Mouse (Mus musculus) stomach, postnatal 0 days (tissue): ENCODE data around the gene Hdac1. TPM values are rescaled to one million over a fixed set of nuclear protein-coding genes. Genes with fewer than 3 reads are reported as not detected.

ENCODE experiments used
- ATAC-seq: fragments of 200-750 bp; cut with Nextera tagmentation; 2 replicates; pipeline ENCODE4 v1.8.0; 2017; ENCODE audit not compliant: low FRiP score, low TSS enrichment
- DNase-seq: peaks from one replicate; pipeline ENCODE4 v3.0.0-alpha.2; 2016; ENCODE audit warnings: low spot score
- H3K27ac ChIP-seq: fragments of 300-500 bp; sonication (generic); replicated peaks from 2 replicates; pipeline ENCODE4 v1.5.1; 2014; ENCODE audit warnings: mild to moderate bottlenecking, control low read depth
- H3K27me3 ChIP-seq: fragments of 300-500 bp; sonication (generic); 2 replicates; pipeline ENCODE4 v1.6.1; 2014; ENCODE audit warnings: low read length; ENCODE audit not compliant: control insufficient read depth, insufficient read depth
- H3K36me3 ChIP-seq: fragments of 300-500 bp; sonication (generic); 2 replicates; pipeline ENCODE4 v1.6.1; 2014; ENCODE audit warnings: low read length, mixed read lengths; ENCODE audit not compliant: control insufficient read depth, insufficient read depth
- H3K4me1 ChIP-seq: fragments of 300-500 bp; sonication (generic); replicated peaks from 2 replicates; pipeline ENCODE4 v1.6.1; 2014; ENCODE audit warnings: antibody characterized with exemption; ENCODE audit not compliant: control insufficient read depth, insufficient read depth
- H3K4me2 ChIP-seq: fragments of 300-500 bp; sonication (generic); replicated peaks from 2 replicates; pipeline ENCODE4 v1.6.1; 2014; ENCODE audit warnings: low read depth, mild to moderate bottlenecking, control low read depth, moderate library complexity
- H3K4me3 ChIP-seq: fragments of 300-500 bp; sonication (generic); 2 replicates; pipeline ENCODE4 v1.5.1; 2014; ENCODE audit warnings: low read depth, low read length, control low read depth
- H3K9ac ChIP-seq: fragments of 300-500 bp; sonication (generic); 2 replicates; pipeline ENCODE4 v1.6.1; 2014; ENCODE audit warnings: mild to moderate bottlenecking, low read length, control low read depth, mixed read lengths
- H3K9me3 ChIP-seq: fragments of 300-500 bp; sonication (generic); 2 replicates; pipeline ENCODE4 v1.6.1; 2016; ENCODE audit warnings: low read length; ENCODE audit not compliant: control insufficient read depth
- CTCF ChIP-seq: IDR thresholded peaks from 2 replicates; pipeline ENCODE4 v1.5.1; 2016; ENCODE audit warnings: antibody characterized with exemption, low read depth, mild to moderate bottlenecking, moderate library complexity
- EP300 ChIP-seq: optimal IDR thresholded peaks from 2 replicates; pipeline ENCODE3; 2016; ENCODE audit warnings: antibody characterized with exemption
- WGBS: fragments of 180-500 bp; shearing (Covaris S2); extraction: QIAGEN DNeasy Blood & Tissue Kit; methylation state at CpG from one replicate; pipeline ENCODE4 v1.1.7; 2014; 5-methylcytosine and 5-hydroxymethylcytosine counted together
- polyA plus RNA-seq: library from polyadenylated mRNA; unstranded; fragments of >200 nt; fragmentation: Nextera tagmentation; extraction: Ambion mirVana; gene quantifications from 2 replicates; pipeline ENCODE4 v1.2.1, GENCODE M21; 2015

Hdac1 gene
- polyA plus RNA-seq, 1 experiment from 2014 or later = 110 TPM

- Histone ChIP-seq H3K9ac (no peak within 1 kb of the TSS), H3K4me2 (no peak within 1 kb of the TSS), H3K9me3 (no peaks in the 10 kb centered on the region), H3K27ac (no peak within 1 kb of the TSS), H3K4me3 (no peak within 1 kb of the TSS), H3K27me3 (no peaks in the 10 kb centered on the region), H3K36me3 (no peaks in the 10 kb centered on the region), H3K4me1 (no peaks in the 10 kb centered on the region)
- ATAC-seq (no peak), DNase-seq (no peak)
- 89% methylated on average over 8 of the region's 8 CpGs for WGBS
- TF ChIP-seq EP300 (no peak), CTCF (no peak)
Measured at GRCm38 (mm10) chr4:129573430-129573829, 30.9 kb upstream of the Hdac1 start, which contains the start of gene Lck. Lck (minus strand) TSS chr4:129573641.

GRCm38 (mm10) chr4:129573093-129573370 is 30.5 kb upstream of the Hdac1 start:
- Histone ChIP-seq H3K9me3 (no peaks in the 10 kb centered on the region), H3K4me2 (no peak overlapping the region), H3K36me3 (no peaks in the 10 kb centered on the region), H3K27me3 (no peaks in the 10 kb centered on the region), H3K9ac (no peak overlapping the region), H3K4me3 (no peak overlapping the region), H3K4me1 (no peaks in the 10 kb centered on the region), H3K27ac (no peak overlapping the region)
- DNase-seq (no peak), ATAC-seq (no peak)
- 95% methylated on average over 4 of the region's 4 CpGs for WGBS
- no peak for TF ChIP-seq EP300
- TF ChIP-seq CTCF = no peak

- no peak overlapping the region for H3K9ac ChIP-seq
- no peak for ATAC-seq
- no peak overlapping the region for H3K4me2 ChIP-seq
- no peaks in the 10 kb centered on the region for H3K27me3 ChIP-seq
- no peak for DNase-seq
- no peak overlapping the region for H3K4me3 ChIP-seq
- no peaks in the 10 kb centered on the region for H3K36me3 ChIP-seq
- no peaks in the 10 kb centered on the region for H3K4me1 ChIP-seq
- TF ChIP-seq EP300 = no peak
- H3K27ac ChIP-seq = no peak overlapping the region
- H3K9me3 ChIP-seq = no peaks in the 10 kb centered on the region
- WGBS = 73% methylated on average over 13 of the region's 13 CpGs
Measured at GRCm38 (mm10) chr4:129572236-129573092, 30.0 kb upstream of the Hdac1 start.

- Histone ChIP-seq H3K36me3 (no peaks in the 10 kb centered on the region), H3K9ac (no peak overlapping the region), H3K4me3 (no peak overlapping the region), H3K9me3 (no peaks in the 10 kb centered on the region), H3K27ac (no peak overlapping the region), H3K4me1 (no peaks in the 10 kb centered on the region), H3K27me3 (no peaks in the 10 kb centered on the region), H3K4me2 (no peak overlapping the region)
- DNase-seq = no peak
- TF ChIP-seq CTCF (no peak), EP300 (no peak)
- 66% methylated on average over 8 of the region's 8 CpGs for WGBS
- ATAC-seq = no peak
Measured at GRCm38 (mm10) chr4:129571551-129572084, 29.1 kb upstream of the Hdac1 start.

GRCm38 (mm10) chr4:129570028-129570427 is 27.5 kb upstream of the Hdac1 start:
- H3K27me3 ChIP-seq = no peaks in the 10 kb centered on the region
- H3K9ac ChIP-seq = no peak overlapping the region
- H3K9me3 ChIP-seq = no peaks in the 10 kb centered on the region
- no peak for ATAC-seq
- no peak for TF ChIP-seq EP300
- TF ChIP-seq CTCF = no peak
- no peak overlapping the region for H3K4me2 ChIP-seq
- no peak overlapping the region for H3K4me3 ChIP-seq
- H3K4me1 ChIP-seq = no peaks in the 10 kb centered on the region
- no peaks in the 10 kb centered on the region for H3K36me3 ChIP-seq
- DNase-seq = no peak
- WGBS = 77% methylated on average over 6 of the region's 6 CpGs
- no peak overlapping the region for H3K27ac ChIP-seq

GRCm38 (mm10) chr4:129568366-129568765 is 25.9 kb upstream of the Hdac1 start:
- no peak overlapping the region for H3K9ac ChIP-seq
- no peaks in the 10 kb centered on the region for H3K4me1 ChIP-seq
- no peaks in the 10 kb centered on the region for H3K27me3 ChIP-seq
- no peak for TF ChIP-seq EP300
- no peak for TF ChIP-seq CTCF
- 92% methylated on average over 7 of the region's 7 CpGs for WGBS
- no peak overlapping the region for H3K4me3 ChIP-seq
- H3K36me3 ChIP-seq = no peaks in the 10 kb centered on the region
- no peak for DNase-seq
- no peaks in the 10 kb centered on the region for H3K9me3 ChIP-seq
- H3K27ac ChIP-seq = no peak overlapping the region
- no peak overlapping the region for H3K4me2 ChIP-seq
- no peak for ATAC-seq
